Mouse (Mus musculus): Measurements from ENCODE around the gene Tecpr2.
"Not testable (repeated sequence)": the region's sequence is repeated elsewhere in the genome, so short reads cannot be mapped to it uniquely, and the experiment has no call there.

Tecpr2 gene

DNA sequence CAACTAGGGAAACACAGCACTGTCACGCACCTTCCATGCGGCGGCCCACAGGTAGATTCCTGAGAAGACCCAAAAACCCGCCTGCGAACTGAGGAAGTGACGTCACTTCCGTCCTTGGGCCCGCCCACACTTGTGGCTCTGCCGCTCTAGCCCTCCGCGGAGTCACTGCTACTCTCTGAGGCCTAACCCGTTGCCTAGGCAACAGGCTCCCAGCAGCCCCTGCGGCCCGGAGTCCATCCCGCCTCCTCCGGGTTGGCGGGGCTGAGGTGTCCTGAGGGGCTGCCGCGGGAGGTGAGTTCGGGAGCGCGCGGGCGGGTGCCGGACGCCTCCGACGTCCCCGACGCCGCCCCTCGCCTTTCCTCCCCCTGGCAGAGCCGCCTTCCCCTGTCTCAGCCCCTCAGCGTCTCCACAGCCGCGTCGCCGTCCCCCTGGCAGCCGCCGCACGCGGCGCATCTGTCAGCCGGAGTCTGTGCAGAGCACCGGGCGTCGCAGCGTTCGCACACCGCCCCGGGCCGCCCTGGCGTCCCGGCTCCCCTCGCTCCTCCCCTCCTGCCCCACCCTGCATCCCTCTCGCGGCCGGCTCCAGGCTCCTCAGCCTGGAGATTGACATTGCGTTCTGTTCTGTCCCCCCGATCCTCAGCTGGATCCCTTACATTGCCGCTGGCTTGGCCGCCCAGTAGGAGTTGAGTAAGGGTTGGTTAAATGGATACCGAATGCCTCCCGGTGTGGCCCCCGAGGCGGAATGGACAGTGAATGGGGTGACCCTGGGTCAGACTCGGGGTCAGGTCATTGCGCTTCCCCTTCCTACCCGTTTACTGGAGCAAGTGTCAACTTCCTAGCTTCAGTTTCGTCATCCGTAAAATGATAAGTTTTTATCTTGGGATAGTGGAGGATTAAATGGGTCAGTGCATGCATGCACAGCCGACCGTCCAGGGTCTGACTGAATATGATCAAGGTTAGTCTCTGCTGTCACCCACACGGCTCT lies at the start of gene Tecpr2, which contains the start of gene Cinp:
TSS of gene Tecpr2 (plus strand) at position 229 of the 985 bp plus-strand sequence.
TSS of gene Cinp (minus strand) at position 110 of the 985 bp plus-strand sequence.
- peak; percentile 98 for DNase-seq

DNA sequence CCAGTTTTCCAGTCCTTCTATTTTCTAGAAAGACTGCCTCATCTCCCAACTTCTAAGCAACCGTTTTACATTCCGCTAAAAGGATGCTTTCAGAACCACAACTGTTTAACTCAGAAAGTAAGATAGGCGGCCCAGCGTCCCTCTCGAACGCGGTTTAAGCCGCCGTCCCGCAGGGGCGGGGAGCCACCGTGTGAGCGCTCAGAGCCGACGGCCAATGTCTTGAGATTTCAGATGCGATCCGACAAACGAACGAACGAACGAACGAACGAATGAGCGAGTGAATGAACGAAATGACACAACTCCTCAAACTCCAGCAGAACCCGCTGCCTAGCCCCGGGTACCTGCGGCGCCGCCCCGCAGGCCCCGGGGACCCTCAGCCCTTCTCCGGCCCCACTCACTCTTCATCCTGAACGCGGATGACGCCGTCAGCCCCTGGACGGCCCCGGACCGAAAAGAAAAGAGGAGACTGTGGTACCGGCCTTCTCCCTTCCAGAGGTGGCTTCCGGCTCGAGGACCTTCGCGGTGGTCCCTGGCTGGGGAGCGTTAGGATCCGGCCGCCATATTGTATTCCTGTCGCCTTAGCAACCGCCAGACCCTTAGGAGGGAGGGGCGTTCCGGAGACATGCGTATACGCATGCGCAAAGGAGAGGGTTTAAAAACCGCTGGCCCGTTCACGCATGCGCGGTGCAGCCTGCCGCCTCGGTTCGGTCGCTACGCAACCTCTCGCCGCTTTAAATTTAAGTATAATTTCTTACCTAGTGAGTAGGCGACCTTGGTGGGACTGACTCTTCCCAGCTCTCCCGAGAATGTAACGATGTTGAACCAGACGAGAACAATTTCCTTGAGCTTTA lies 48.5 kb upstream of the Tecpr2 start, which contains the start of gene Mok:
TSS of gene Mok (minus strand) at position 592 of the 851 bp plus-strand sequence.
- DNase-seq, result peak; percentile 94 to 96

- DNase-seq, result no peak
Measured at GRCm38 (mm10) chr12:110841731-110842493, 47.2 kb upstream of the Tecpr2 start.

DNA sequence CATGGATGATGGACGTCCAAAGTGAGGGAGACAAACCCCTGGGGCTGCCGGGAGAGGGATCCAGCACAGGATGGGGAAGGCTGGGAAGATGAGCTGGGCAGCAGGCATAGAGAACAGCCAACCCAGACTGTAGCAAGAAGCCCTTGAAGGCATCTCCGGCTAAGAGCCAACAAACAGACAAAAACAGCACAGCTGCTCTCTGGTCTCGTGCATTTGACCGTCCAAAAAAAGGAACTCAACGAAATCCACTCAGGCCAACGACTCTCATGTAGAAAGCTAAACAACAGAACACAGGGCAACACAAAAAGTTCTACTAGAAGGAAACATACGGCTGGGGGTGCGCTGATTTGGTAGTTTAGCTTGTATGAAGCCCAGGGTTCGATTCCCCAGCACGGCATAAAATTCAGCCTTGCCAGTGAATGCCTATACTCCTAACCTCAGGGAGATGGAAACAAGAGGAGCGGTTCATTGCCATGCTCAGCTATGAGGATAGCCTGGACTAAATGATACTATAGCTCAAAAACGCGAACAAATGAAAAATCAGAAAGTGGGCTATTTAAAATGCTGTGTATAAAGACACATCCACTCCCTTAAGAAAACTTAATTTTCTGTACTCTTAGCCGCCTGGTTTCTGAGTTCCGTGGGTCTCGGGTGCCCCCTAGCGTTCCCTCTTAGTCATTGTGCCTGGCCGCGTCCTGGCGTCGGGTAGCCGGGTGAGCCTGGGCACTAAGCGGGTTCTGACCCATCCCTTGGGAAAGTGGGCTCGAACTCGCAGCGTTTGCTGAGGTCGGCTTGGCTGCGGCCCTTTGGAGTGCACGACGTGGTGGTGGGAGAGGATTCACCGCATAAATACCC lies 45.6 kb upstream of the Tecpr2 start:
- DNase-seq, result peak; percentile 85 to 86

DNA sequence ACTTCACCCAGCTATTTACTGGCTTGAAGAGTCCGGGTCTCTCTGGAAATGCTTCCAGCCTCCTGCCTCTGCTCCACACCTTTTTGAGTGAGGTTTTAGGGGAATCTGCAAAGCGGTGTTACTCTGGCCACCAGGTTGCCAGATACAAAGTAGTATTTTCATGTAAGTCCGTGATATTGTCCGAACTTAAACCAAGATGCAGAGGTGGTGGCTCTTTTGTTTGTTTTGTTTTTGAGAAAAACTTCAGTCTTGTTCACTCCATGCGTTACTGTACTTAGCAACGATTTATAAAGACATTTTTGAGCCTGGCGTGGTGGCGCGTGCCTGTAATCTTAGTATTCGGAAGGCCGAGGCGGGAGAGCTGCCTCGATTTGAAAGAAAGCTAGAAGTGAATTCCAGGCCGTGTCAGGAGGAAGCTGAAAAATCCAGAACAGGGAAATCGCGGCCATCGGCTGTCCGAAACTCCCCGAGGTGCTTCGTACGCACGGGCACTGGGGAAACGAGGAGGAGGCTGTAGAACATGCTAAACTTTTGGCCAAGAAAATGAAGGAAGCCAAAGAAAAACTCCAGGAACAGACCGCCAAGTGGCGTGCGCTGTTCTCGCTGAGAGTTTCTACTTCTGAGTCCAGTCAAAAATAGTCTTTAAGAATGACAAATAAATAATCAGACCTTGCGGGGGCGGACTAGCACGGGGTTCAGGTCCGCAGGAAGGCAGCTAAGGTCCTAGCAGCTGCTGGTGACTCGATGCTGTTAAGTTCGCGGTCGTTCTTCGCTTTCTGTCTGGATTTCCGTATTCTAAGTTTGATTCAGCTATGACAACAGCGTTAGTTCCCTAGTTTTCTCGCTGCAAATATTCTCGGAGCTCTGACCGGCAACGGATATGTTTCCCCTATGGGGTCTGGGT lies 44.6 kb upstream of the Tecpr2 start:
- DNase-seq, result peak; percentile 31 to 49

GRCm38 (mm10) chr12:110845131-110845880 lies 43.8 kb upstream of the Tecpr2 start:
- DNase-seq, result peak; percentile 94 to 96

GRCm38 (mm10) chr12:110846191-110846765 lies 42.8 kb upstream of the Tecpr2 start:
- DNase-seq, result no peak

DNA sequence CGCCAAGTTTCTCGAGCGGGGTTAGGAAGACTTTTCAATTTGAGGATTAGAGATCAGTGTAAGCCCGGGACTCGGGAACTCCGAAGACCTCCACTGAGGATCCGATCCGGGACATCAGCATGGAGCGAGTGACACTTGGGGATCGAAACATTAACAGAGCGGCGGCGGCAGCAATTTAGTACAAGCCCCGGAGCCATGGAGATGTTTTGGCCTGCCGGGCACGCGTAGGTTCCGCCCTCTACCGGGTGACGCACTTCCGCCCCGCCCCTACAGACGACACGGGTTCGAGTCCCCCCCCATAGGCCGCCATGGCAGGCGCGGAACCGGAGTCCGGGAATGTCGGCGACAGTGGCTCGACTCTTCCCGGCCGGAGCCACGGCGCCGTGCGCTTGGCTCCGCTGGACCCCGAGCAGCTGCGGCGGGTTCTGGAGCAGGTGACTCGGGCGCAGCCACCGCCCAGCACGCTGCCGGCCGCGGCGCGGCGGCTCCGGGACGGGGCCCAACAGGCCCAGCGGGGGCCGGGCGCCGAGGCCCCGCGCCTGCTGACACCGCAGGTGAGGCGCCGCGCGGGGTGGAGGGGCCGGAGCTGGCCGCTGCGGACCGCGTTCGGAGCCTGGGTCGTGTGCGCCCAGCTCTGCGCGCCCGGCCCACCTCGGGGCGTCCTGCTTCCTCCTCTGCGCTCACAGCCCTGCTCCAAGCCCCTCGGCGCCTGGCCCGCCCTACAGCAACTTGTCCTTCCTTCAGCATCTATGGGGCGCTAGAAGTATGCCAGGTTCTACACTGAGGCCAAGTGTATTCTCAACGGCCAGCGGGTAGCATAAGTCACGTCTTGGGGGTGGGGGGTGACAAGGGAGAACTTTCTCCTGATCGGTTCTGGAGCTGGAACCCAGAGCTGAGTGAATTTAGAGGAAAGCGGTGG lies 38.8 kb upstream of the Tecpr2 start, which contains the start of gene Zfp839:
TSS of gene Zfp839 (plus strand) at position 244 of the 919 bp plus-strand sequence.
- DNase-seq, result peak; percentile 83 to 86

DNA sequence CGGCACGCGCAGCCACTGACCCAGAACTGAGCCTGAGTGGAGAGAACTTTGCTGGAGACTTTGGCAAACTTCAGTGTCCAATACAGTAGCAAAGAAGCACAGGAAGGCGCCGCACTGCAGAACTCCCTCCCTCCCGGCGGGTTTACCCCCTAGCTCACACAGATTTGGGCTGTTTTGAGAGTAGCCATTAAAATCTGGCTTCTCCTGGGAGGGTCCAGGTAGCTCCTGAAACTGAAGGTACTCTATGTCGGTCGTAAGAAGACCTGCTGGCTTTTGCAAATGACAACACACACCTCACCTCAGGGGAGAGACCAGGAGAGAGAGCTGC lies 38.2 kb upstream of the Tecpr2 start:
- no peak for DNase-seq

DNA sequence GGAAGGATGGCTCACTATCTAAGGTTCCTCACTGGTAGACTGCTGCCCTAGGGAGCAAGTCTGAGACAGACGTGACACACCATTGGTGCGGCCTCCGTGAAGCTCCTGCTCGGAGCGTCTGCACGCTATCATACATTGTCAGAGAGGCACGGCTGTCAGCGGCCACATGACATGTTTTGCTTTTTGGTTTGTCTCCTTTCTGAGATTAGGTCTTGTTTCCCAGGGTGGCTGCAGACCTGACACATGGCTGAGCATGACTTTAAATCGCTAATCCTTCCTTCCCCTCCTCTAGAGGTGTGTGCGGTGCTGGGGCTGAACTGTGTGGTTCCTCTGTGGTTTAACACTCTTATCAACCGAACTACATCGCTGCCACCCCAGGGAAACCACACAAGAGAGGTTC lies 37.6 kb upstream of the Tecpr2 start:
- no peak for DNase-seq

- no peak for DNase-seq
Measured at GRCm38 (mm10) chr12:110851923-110852322, 37.1 kb upstream of the Tecpr2 start.

- peak in 1 of 2 experiments; percentile 24 for DNase-seq
Measured at GRCm38 (mm10) chr12:110854786-110855737, 34.0 kb upstream of the Tecpr2 start.

DNA sequence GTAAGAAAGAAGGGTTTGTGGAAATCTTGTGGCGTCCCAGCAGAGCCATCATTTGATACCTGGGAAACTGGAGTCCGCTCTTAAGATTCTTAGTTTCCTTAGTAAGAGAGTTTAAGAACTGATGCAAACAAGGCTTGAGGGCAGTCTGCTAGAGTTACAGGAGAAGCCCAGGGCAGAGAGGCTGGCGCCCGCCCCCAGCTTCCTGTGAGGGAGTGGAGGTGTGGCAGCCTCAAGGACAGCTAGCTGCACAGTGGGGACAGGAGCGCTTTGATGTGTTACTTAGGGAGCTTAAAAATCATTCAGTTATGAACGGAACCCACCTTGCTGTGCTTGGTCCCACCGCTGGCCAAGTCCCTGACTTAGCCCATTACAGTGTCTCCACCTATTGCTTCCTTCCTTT lies 31.9 kb upstream of the Tecpr2 start:
- DNase-seq, result peak; percentile 39 to 58

DNA sequence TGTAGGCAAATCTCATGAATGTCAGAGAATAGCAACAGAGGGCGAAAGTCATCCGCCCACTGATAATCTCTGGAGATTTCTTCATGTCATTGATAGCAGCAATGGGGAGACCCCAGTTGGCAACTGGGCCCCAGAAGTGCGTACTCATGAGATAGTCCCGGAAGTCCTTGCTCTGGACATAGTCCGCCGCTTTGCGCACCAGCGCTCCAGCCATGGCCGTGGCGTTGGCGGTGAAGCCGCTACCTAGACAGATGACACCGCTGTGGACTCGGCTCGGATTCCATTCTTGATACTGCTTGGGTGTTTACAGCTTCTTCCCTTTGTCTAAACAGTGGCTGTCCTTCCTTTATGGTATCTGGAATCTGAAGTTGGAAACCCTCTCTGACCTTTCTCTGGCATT lies 30.4 kb upstream of the Tecpr2 start:
- DNase-seq, result not testable (repeated sequence)

DNA sequence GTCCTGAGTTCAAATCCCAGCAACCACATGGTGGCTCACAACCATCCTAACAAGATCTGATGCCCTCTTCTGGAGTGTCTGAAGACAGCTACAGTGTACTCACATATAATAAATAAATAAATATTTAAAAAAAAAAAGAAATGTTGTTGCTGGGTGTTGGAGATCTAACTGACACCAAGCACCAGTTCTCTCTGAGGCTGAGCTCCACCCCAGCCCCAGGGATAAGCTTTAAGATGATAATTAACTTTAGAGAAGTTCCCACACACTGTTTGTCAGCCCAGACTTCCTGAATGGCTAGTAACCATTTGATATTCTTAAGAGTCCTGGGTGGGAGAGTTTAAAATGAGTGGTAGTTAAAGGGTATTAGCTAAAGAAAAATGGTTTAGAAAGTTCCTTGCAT lies 28.8 kb upstream of the Tecpr2 start:
- no peak for DNase-seq

DNA sequence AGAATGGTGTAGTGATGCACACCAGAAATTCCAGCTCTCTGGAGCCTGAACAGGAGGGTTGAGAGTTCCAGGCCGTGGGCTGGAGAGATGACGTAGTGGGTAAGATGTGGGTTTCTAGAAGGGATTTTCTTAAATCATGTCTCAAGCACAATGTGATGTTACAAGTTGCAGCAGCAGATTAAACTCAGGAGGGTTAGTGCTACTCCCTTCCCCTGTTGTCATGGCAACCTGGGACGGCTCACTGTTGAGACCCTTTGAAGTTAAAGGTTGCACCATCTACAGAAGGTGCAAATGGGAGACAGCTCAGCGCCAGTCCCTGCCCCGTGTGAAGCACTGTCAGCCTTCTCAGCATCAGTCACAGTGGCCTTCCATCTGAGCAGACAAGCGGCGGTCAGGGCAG lies 27.8 kb upstream of the Tecpr2 start:
- DNase-seq, result no peak

GRCm38 (mm10) chr12:110864008-110864407 lies 25.1 kb upstream of the Tecpr2 start:
- no peak for DNase-seq
